Mouse (Mus musculus) CH12.LX (cell line): Measurements from ENCODE around the gene Sdcbp2. TPM values are rescaled to one million over a fixed set of nuclear protein-coding genes. Genes with fewer than 3 reads are reported as not detected.

Experiments used
- DNase-seq: peaks from one replicate; pipeline ENCODE4 v3.0.0-alpha.2; 2013; ENCODE audit errors: extremely low read depth
- H3K27ac ChIP-seq: 2 replicates; pipeline ENCODE4 v1.5.1; 2012; ENCODE audit warnings: low read depth, mild to moderate bottlenecking, control low read depth, moderate library complexity; ENCODE audit not compliant: insufficient read depth
- H3K27me3 ChIP-seq: replicated peaks from 2 replicates; pipeline ENCODE3; 2012; ENCODE audit warnings: inconsistent platforms
- H3K36me3 ChIP-seq, 2 experiments: replicated peaks in 1 of 2; 2 replicates each; pipeline versions ENCODE3 to v1.6.1; 2012; ENCODE audit warnings: inconsistent platforms in 1 of 2, low read length in 1 of 2, mild to moderate bottlenecking in 1 of 2, mixed read lengths in 1 of 2, moderate library complexity in 1 of 2; ENCODE audit not compliant: control insufficient read depth in 1 of 2, insufficient read depth in 1 of 2
- H3K4me1 ChIP-seq, 2 experiments: 2 replicates each; pipeline ENCODE4 v1.6.1; 2012; ENCODE audit warnings: inconsistent platforms in 1 of 2, moderate library complexity in 1 of 2; ENCODE audit not compliant: insufficient read depth in 2 of 2, control insufficient read depth in 1 of 2
- H3K4me2 ChIP-seq: 2 replicates; pipeline ENCODE4 v1.6.1; 2012; ENCODE audit warnings: low read depth, mild to moderate bottlenecking, control low read depth; ENCODE audit not compliant: poor library complexity, insufficient read depth, severe bottlenecking
- H3K4me3 ChIP-seq, 3 experiments: fragments of 150-350 bp in 1 of 3; sonication (generic) in 1 of 3; replicated peaks in 1 of 3; 2 replicates each; pipeline versions ENCODE3 to v1.5.1; 2011 to 2012; ENCODE audit warnings: low read depth in 2 of 3, low read length in 2 of 3, mild to moderate bottlenecking in 2 of 3, moderate library complexity in 2 of 3, control low read depth in 1 of 3, improper control_type of control experiment in 1 of 3, inconsistent platforms in 1 of 3, mixed read lengths in 1 of 3; ENCODE audit not compliant: poor library complexity in 1 of 3
- H3K79me2 ChIP-seq: replicated peaks from 2 replicates; pipeline ENCODE4 v1.6.1; 2012; ENCODE audit warnings: mild to moderate bottlenecking, moderate library complexity; ENCODE audit not compliant: control insufficient read depth, poor library complexity, insufficient read depth, severe bottlenecking; ENCODE audit errors: extremely low read depth
- H3K9ac ChIP-seq: 2 replicates; pipeline ENCODE4 v1.6.1; 2012; ENCODE audit warnings: low read depth, mild to moderate bottlenecking, control low read depth, moderate library complexity; ENCODE audit not compliant: insufficient read depth
- H3K9me3 ChIP-seq: replicated peaks from 2 replicates; pipeline ENCODE3; 2012; ENCODE audit warnings: low read length, inconsistent platforms, mixed read lengths
- BHLHE40 ChIP-seq: IDR thresholded peaks from 2 replicates; pipeline ENCODE4 v1.6.1; 2011; ENCODE audit warnings: mild to moderate bottlenecking, low read depth, low read length, improper control_type of control experiment
- CHD1 ChIP-seq: IDR thresholded peaks from 2 replicates; pipeline ENCODE4 v1.6.1; 2012; ENCODE audit warnings: low read depth, low read length, improper control_type of control experiment, inconsistent platforms
- CTCF ChIP-seq, 2 experiments: IDR thresholded peaks in 1 of 2; conservative IDR thresholded peaks in 1 of 2; 2 replicates each; pipeline ENCODE4 v1.5.1; 2011 to 2012; ENCODE audit warnings: low read depth in 2 of 2, low read length in 2 of 2, improper control_type of control experiment in 1 of 2, inconsistent platforms in 1 of 2, mild to moderate bottlenecking in 1 of 2, moderate library complexity in 1 of 2
- E2F4 ChIP-seq: IDR thresholded peaks from 2 replicates; pipeline ENCODE4 v1.6.1; 2011; ENCODE audit warnings: low read depth, low read length, improper control_type of control experiment; ENCODE audit not compliant: insufficient replicate concordance
- ETS1 ChIP-seq: conservative IDR thresholded peaks from 2 replicates; pipeline ENCODE4 v1.6.1; 2012; ENCODE audit warnings: low read depth, mild to moderate bottlenecking, inconsistent platforms, low read length, improper control_type of control experiment, moderate library complexity
- HCFC1 ChIP-seq: IDR thresholded peaks from 2 replicates; pipeline ENCODE4 v1.6.1; 2012; ENCODE audit warnings: low read depth, mild to moderate bottlenecking, inconsistent platforms, low read length, improper control_type of control experiment
- IRF4 ChIP-seq: IDR thresholded peaks from 2 replicates; pipeline ENCODE4 v1.6.1; 2014; ENCODE audit warnings: low read depth, mild to moderate bottlenecking, inconsistent platforms, low read length, improper control_type of control experiment
- JUND ChIP-seq: conservative IDR thresholded peaks from 2 replicates; pipeline ENCODE4 v1.6.1; 2011; ENCODE audit warnings: low read depth, low read length, improper control_type of control experiment
- KAT2A ChIP-seq: IDR thresholded peaks from 2 replicates; pipeline ENCODE4 v1.6.1; 2012; ENCODE audit warnings: low read length, improper control_type of control experiment, inconsistent platforms; ENCODE audit not compliant: insufficient replicate concordance
- MAFK ChIP-seq: IDR thresholded peaks from 2 replicates; pipeline ENCODE4 v1.6.1; 2011; ENCODE audit warnings: low read length, improper control_type of control experiment; ENCODE audit not compliant: insufficient replicate concordance
- MEF2A ChIP-seq: IDR thresholded peaks from 2 replicates; pipeline ENCODE4 v1.6.1; 2014; ENCODE audit warnings: low read depth, mild to moderate bottlenecking, inconsistent platforms, low read length, improper control_type of control experiment, borderline replicate concordance
- MXI1 ChIP-seq: IDR thresholded peaks from 2 replicates; pipeline ENCODE4 v1.6.1; 2011; ENCODE audit warnings: mild to moderate bottlenecking, low read depth, low read length, improper control_type of control experiment
- MYC ChIP-seq: IDR thresholded peaks from 2 replicates; pipeline ENCODE4 v1.6.1; 2011; ENCODE audit warnings: low read depth, mild to moderate bottlenecking, improper control_type of control experiment, low read length
- NELFE ChIP-seq: IDR thresholded peaks from 2 replicates; pipeline ENCODE4 v1.6.1; 2011; ENCODE audit warnings: low read depth, low read length, improper control_type of control experiment
- NRF1 ChIP-seq: IDR thresholded peaks from 2 replicates; pipeline ENCODE4 v1.6.1; 2014; ENCODE audit warnings: low read depth, mild to moderate bottlenecking, inconsistent platforms, low read length, improper control_type of control experiment, moderate library complexity
- PAX5 ChIP-seq: IDR thresholded peaks from 2 replicates; pipeline ENCODE4 v1.6.1; 2012; ENCODE audit warnings: low read length, inconsistent platforms, mixed read lengths
- POLR2A ChIP-seq: IDR thresholded peaks from 2 replicates; pipeline ENCODE4 v1.6.1; 2011; ENCODE audit warnings: low read depth, mild to moderate bottlenecking, improper control_type of control experiment, low read length
- RAD21 ChIP-seq: IDR thresholded peaks from 2 replicates; pipeline ENCODE4 v1.6.1; 2011; ENCODE audit warnings: low read depth, mild to moderate bottlenecking, low read length, improper control_type of control experiment, moderate library complexity
- SIN3A ChIP-seq: IDR thresholded peaks from 2 replicates; pipeline ENCODE4 v1.6.1; 2012; ENCODE audit warnings: low read length, improper control_type of control experiment, inconsistent platforms
- TBP ChIP-seq: conservative IDR thresholded peaks from 2 replicates; pipeline ENCODE4 v1.6.1; 2011; ENCODE audit warnings: low read depth, low read length, improper control_type of control experiment
- TCF12 ChIP-seq: IDR thresholded peaks from 2 replicates; pipeline ENCODE4 v1.6.1; 2014; ENCODE audit warnings: low read depth, mild to moderate bottlenecking, inconsistent platforms, low read length, improper control_type of control experiment
- UBTF ChIP-seq: IDR thresholded peaks from 2 replicates; pipeline ENCODE4 v1.6.1; 2012; ENCODE audit warnings: low read depth, mild to moderate bottlenecking, inconsistent platforms, low read length, improper control_type of control experiment, moderate library complexity
- USF1 ChIP-seq: IDR thresholded peaks from 2 replicates; pipeline ENCODE4 v1.6.1; 2014; ENCODE audit warnings: low read depth, mild to moderate bottlenecking, inconsistent platforms, low read length, improper control_type of control experiment
- USF2 ChIP-seq: conservative IDR thresholded peaks from 2 replicates; pipeline ENCODE4 v1.6.1; 2011; ENCODE audit warnings: low read depth, low read length, improper control_type of control experiment
- ZMIZ1 ChIP-seq: IDR thresholded peaks from 2 replicates; pipeline ENCODE4 v1.6.1; 2012; ENCODE audit warnings: low read depth, mild to moderate bottlenecking, inconsistent platforms, low read length, improper control_type of control experiment
- dilution Hi-C: fragments of 300-500 bp; cut with MboI; formaldehyde crosslinking; loops from 2 replicates; pipeline ENCODE4 v1.14.3; 2020; ENCODE audit warnings: low sequenced_read_pairs; ENCODE audit not compliant: extremely low pct_unique_long_range_greater_than_20kb, extremely low pct_ligation_motif_present
- in situ Hi-C: fragments of 300-500 bp; cut with MboI; formaldehyde crosslinking; loops from 3 replicates; pipeline ENCODE4 v1.14.3; 2019; ENCODE audit warnings: low sequenced_read_pairs, low pct_ligation_motif_present, low pct_unique_long_range_greater_than_20kb, mixed read lengths
- polyA plus RNA-seq: library from polyadenylated mRNA; unstranded; fragments of >175 nt; gene quantifications from 2 replicates; pipeline ENCODE4 v1.2.1, GENCODE M21; 2012; ENCODE audit warnings: low read depth; ENCODE audit not compliant: insufficient read length
- total RNA-seq, 2 experiments: library from RNA; depleted of rRNA; stranded (reverse); fragments of 300-350 nt in 1 of 2; fragments of >200 nt in 1 of 2; gene quantifications; 2 replicates each; pipeline ENCODE4 v1.2.3; 2012 to 2014

Sdcbp2 gene
- total and polyA plus RNA-seq, 3 experiments: 1.1 to 2.3 (median 1.4) TPM

GRCm38 (mm10) chr2:151529169-151529568, 43.3 kb upstream of the Sdcbp2 start:
- dilution Hi-C loops: no loop called here
- H3K9ac ChIP-seq: no peak overlapping the region
- no peak overlapping the region for H3K4me2 ChIP-seq
- peaks cover 0 to 8% of the 10 kb centered on the region in 2 experiments for H3K36me3 ChIP-seq
- TF ChIP-seq TBP (no peak), HCFC1 (no peak), NELFE (no peak), CTCF (conservative IDR thresholded peaks at IDR 0.05 in 1 of 2, IDR thresholded peaks at IDR 0.05 in 1 of 2; ENCODE audit: low read depth in 2 of 2, low read length in 2 of 2) (no peak), MEF2A (no peak), TCF12 (no peak), ZMIZ1 (no peak), USF1 (no peak), KAT2A (no peak), POLR2A (no peak), MAFK (no peak), IRF4 (no peak)
- in situ Hi-C loops: no loop called here
- H3K27ac ChIP-seq: no peak overlapping the region
- DNase-seq: no peak
- H3K27me3 ChIP-seq: no peaks in the 10 kb centered on the region
- no peaks in the 10 kb centered on the region for H3K79me2 ChIP-seq
- no peaks in the 10 kb centered on the region for H3K9me3 ChIP-seq
- peaks cover 7 to 14% of the 10 kb centered on the region in 2 experiments for H3K4me1 ChIP-seq
- no peak overlapping the region for H3K4me3 ChIP-seq

- TF ChIP-seq E2F4 (no peak), NRF1 (no peak), USF1 (no peak), ETS1 (no peak), NELFE (no peak), HCFC1 (no peak), PAX5 (no peak), RAD21 (no peak; the same call in 1 of the 2 replicates), TCF12 (no peak), SIN3A (no peak), USF2 (no peak), MXI1 (no peak), POLR2A (no peak), CHD1 (no peak), BHLHE40 (no peak), JUND (no peak), MEF2A (no peak), UBTF (no peak), MYC (no peak)
- no peak for DNase-seq
- Histone ChIP-seq H3K4me1 (peaks cover 7 to 16% of the 10 kb centered on the region in 2 experiments), H3K79me2 (no peaks in the 10 kb centered on the region), H3K27ac (no peak overlapping the region), H3K4me2 (no peak overlapping the region), H3K4me3 (no peak overlapping the region), H3K9me3 (no peaks in the 10 kb centered on the region), H3K36me3 (peaks cover 0 to 8% of the 10 kb centered on the region in 2 experiments), H3K27me3 (no peaks in the 10 kb centered on the region), H3K9ac (no peak overlapping the region)
- dilution Hi-C loops (no loop called here), in situ Hi-C loops (no loop called here)
Measured at GRCm38 (mm10) chr2:151530378-151531230, 41.8 kb upstream of the Sdcbp2 start.
